Mouse (Mus musculus) CD8-positive naive resting alpha-beta T cell, adult 2 months (primary cell): ENCODE measurements around the gene Pcbp3.

Experiments
- DNase-seq, 2 experiments: peaks; one replicate each; pipeline ENCODE4 v3.0.0; 2022; ENCODE audit warnings: low read depth in 2 of 2, low spot score in 2 of 2

The Pcbp3 gene

DNA sequence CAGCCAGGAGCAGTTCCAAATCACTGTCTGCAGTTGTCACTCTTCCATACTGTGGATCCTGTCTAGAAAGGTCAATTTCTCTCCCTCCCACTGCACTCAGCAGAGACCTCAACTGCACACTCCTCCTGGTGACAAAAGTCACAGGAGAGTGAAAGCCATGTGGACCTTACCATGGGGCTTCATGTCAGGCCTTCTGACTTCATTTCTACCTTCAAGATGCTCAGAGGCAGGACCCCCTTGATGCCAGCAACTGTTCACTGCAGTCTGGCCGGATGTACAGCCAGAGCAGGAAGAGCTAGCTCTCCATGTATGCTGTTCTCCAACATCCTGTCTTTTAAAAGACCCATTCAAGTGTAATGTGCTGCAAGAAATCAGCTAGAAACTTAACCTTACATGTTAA lies 29.9 kb downstream of the Pcbp3 start:
- DNase-seq = no peak

DNA sequence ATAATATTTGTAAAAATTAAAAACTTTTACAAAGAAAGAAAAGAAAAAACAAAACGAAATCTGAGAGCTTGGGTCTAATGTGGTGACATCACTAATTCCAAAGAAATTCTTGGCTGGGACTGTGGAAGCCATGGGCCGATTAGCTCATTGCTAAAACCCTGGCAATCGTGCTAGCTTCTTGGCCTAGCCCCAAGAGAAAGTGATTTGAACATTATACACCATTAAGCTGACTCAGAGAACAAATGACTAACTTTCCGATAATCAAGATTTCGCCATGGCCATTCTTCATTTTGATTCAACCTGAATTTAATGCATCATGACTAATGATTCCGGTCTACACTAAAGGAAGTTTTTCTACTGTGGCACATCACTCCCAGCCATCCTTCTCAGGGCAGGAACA lies 30.6 kb downstream of the Pcbp3 start:
- DNase-seq = no peak

DNA sequence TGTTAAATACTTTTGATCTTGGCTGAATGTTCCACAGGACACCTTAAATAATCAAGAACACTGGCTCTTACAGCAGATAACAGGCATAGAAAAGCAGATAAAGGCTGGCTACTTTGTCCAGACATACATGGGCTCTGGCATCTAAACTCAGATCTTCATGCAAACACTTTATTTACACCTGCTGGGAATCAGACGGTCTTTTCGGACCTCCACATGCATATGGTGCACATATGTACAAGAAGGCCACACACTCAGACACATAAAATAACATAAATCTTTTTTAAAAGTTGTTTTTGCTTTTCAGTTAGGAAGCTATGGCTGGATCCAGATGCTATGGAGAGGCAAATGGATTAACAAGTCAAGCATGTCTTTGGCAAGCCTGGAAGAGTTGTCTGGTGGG lies 37.2 kb downstream of the Pcbp3 start:
- DNase-seq = no peak

DNA sequence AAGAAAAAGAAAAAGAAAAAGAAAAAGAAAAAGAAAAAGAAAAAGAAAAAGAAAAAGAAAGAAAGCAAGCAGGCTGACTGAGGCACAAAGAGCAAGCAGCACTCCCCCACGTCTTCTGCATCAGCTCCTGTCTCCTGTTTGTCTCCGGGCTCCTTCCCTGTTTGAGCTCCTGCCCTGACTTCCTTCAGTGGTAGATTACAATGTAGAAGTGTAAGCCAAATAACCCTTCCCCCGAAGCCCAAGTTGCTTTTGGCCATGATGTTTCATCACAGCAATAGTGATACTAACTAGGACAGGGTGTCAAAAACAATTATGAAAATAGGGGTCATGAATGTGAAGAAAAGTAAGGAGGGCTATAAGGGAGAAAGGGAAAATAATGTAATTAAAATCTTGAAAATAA lies 43.6 kb downstream of the Pcbp3 start:
- no peak for DNase-seq

DNA sequence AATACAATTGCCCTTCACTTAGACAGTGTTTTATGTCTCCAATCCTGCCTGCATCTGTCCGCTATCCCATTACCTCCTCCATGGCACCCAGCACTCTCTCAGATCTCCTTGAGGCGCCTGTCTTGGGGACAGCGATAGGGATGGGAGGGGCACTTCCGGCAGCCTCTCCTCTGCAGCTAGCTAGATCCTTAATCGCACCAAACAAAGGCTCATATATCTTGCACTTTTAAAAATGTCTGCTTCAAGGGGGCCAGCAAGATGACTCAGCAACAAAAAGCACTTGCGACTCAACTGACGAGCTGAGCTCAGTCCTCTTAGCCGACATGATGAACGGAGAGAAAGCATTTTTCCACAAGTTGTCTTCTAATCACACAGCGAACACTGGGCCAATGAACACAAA lies 55.3 kb downstream of the Pcbp3 start:
- no peak for DNase-seq

DNA sequence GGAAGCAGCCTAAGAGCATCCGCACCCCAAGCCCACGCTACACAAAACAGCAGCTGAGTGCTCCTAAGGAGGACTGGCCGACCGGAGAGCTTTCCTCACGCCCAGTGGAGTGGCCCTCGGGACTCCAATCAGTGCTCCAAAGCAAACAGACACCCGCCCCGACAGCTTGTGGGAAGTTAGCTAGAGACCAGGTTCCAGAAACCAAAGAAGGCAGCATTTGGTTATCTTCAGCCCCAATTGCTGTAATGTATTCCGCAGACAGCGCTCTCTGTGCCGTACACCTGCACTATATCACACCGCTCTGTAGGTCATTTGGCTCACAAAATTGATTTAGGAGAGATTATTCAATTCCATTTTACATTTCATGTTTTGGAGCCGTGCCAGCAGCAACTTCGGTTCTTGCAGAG lies 55.7 kb downstream of the Pcbp3 start:
- DNase-seq = no peak

DNA sequence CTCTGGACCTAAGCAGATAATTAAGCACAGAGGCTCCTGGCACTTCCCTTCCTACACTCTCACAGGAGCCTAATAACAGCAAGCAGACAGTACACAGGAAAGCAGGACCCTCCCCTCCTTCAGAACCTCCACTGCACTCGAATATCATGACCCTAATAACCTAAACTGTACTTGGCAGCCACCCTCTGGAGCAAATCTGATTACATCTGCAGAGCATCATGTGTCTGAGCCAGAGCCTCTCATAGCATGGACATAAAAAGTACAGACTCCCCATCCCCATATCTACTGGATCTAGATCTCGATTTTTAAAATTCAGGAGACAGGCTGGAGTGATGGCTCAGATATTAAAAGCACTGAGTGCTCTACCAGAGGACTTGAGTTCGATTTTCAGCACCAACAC lies 58.0 kb downstream of the Pcbp3 start:
- DNase-seq = no peak

DNA sequence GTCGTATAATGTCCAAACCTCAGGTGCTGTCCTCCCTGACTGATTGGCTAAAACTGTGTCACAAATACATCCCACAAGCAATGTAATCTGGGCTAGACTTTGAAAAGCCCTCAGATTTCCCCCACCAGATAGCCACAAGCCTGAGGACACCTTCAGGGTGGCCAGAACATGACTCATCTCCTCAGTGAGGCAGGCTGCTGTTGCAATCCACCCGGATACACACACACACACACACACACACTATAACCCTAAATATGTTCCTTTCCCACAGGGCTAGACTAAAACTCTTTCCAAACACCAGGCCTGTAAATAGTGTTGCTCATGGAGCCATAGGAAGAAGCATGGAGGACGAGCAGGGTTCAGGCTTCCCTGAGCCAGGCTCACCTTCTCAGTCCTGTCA lies 58.6 kb downstream of the Pcbp3 start:
- DNase-seq = no peak

DNA sequence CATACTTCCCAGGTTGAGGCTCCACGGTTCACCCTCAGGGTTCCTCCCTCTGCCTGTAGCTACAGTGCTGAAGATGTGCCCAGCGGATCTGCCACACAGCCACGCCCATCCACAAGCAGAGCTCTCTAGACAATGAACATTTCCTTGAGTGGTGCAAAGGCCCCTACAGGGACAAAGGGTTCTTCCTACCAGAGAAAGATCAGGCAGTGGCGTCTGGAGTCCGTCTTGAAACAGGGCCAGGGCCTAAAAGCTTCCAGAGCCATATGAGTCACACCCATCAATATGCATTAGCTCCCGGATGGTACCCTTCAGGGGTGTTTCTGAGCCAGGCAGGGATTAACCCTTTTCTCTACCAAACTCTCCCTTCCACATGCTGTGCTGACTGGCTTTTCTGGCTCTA lies 59.1 kb downstream of the Pcbp3 start:
- DNase-seq = no peak

DNA sequence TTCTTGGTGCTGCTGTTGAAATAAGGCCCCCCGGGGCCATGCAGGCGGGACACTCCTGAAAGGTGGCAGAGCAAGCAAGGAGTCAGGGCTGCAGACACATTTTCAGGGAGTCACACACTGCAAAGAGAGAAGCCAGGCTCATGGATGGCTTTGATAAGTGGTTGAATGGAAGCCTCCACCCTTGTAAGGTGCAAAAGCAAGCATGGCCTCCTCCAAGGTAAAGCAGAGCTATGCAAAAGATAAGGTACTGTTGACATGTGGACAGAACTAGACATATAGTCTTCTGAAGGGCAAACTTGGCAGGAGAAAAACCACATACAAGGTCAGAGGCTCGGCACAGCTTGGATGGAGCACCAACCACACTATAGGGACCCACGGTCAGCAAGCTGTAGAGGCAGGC lies 63.3 kb downstream of the Pcbp3 start:
- no peak for DNase-seq

DNA sequence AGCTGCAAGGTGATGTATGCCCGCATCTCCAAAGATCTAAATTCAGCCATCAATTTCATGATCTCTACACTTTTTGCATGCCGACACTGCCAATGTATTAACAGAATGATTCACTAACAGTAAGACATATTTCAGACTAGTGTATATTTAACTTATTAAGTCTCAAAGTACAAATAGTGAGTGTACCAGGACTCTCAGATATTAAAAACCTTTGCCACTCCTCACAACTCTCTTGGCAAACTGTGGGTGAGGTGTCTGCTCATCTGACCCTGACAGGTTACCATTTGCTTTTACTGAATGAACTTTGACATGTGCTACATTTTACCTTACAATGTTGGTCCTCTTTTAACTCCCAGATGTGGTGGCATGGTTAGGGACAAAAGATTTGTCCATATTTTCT lies 70.2 kb downstream of the Pcbp3 start:
- DNase-seq = no peak

DNA sequence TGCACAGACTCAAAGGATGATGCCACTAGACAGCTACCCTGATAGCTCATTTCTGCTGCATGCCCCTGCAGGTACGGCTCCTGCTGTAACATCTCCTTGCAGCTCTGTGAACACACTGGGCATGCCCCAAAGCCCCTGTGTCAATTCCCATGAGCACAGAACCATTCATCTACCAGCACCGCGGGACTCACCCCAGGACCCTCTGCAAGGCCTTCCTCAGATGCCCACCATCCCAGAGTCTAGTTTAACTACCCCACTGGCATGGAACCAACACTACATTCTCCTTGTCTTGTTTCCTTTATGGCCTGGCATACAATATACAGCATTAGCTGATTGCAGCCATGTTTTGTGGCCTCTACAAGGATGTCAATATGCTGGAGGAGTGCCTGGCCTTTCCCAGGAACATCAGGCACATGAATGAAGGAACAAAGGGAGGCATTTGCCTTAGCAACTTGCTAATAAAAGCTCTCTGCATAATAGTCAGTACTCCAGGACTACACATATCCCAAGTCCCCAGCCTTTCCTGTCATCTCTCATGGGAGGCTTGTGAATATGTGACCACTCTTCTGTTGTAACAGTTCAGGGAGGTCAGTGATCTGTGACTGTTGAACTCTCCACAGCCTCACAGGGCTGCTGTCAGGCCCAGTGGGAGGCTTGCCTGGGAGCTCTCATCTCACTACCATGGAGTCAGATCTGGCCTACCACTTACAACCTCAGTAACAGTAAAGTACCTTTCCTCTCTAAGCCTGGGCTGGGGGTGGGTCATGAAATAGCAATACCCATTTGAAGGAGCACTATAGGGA lies 78.0 kb downstream of the Pcbp3 start:
- DNase-seq = no peak

DNA sequence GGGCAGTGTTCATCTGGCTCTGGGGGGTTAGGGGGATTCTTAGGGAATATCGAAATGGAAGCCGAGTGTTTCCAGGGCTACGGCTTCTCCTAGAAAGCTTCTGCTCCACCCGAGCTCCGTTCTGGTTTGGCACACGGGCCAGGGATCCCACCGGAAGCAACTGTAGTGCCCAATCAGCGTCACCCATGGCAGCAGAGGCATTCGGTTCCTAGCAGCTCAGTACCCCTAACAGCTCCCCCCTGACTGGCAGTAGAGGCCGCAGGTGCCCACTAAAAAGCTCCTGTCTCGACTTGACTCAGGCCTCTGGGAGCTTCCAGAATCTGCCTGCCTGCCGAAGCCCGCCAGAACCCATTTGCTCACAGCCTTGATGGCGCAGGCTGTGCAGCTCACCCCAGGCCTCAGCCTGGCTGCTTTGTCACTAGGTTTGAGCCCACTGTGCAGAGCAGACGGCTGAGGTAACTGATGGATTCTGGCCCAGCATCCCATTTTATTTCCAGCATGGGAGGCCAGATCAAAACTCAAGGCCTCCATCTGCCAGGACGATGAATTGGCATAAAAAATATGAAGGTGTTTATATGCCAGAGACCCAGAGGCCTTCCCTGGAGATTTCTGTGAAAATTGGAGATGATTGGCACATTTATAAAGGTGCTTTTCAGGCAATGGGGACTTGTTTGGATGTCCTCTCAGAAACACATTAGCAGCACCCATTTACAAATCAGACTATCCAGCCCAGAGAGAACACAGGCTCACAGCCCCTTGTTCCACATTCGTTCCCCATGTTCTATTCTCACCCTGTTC lies 78.8 kb downstream of the Pcbp3 start:
- DNase-seq = no peak

DNA sequence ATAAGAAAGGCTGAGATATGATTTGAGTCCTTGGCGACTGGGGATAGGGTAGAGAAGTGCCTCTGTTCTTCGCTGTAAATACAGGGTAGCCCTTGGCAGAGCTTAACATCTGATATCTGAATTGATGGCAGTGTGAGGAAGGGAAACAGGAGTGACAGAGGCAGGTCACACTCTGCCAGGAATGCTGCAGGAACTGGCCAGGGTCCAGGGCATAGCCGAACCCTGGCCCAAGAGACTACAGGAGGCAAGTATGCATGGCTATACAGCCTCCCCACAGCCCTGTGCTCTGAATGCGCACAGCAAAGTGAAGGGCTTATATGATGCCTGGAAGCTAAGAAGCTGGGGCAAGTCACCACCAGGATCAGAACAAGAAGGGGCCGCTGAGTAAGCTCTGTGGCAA lies 79.8 kb downstream of the Pcbp3 start:
- DNase-seq = no peak

DNA sequence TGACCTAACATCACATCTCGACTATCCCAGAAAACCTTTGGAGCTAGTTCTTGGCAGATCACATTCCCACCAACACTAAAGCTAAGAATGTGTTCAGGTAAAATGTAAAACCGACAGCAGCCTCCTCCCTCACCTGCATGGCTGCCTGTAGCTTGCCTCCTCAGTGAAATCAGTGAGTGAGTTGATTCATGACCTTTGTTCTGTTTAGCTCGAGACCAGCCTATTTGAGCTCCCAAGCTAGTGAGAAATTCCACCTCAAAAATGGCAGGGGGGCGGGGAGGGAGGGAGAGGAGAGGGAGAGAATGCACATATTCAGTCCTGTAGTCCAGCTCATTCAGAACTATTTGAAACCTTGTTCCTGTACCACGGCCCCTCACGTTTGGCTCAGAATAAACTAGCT lies 86.4 kb downstream of the Pcbp3 start:
- DNase-seq = no peak

DNA sequence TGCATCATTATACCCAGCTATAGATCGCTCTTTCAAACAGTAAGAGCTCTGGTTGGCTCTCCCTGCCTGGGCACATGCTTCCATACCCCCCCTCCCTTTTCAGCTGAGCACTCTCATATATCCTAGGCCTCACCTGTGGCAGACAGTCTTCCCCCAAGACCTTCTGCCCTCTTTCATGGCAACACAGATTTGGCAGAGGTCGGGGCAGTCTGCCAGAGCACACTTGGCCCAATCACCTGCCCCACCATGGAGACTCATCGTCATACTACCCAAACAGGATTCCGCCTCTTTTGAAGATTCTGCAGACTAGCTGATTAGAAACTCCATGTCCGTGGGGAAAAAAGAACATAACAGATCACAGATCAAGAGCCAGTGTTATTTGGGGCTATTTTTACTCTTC lies 86.8 kb downstream of the Pcbp3 start:
- no peak for DNase-seq

DNA sequence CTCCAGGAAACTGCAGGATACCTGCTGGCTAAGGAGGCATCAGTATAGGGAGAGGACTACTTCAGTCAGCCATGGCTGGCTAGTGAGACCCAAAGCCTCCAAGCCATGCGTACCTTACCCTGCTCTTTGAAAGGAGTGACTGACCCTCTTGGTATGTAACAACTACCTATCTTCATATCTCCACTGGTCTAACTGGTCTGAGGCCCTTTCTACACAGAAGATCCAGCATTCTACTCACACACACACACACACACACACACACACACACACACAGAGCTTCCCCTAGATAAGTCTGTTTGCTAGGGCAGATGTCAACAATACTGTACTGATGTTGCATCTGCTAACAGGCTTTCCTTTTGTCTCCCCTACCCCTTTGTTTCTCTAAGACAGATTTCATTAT lies 87.3 kb downstream of the Pcbp3 start:
- DNase-seq = no peak

DNA sequence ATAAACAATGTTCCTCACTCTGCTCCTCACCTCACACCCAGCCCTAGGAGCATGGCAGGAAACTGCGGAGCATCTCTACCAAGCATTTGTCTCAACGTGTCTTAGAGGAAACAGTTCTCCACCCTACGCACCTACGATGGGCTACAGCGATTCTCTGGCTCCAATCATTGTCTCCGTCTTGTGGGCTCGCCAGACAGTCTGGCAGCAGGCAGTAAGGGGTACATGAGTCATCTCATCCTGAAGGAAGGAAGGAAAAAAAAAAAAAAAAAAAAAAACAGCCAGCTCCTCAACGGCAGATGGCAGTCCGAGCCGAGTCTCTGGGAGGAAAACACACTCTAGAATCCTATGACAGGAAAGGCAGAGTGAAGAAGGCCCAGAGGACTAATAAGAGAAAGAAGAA lies 87.7 kb downstream of the Pcbp3 start:
- no peak for DNase-seq

DNA sequence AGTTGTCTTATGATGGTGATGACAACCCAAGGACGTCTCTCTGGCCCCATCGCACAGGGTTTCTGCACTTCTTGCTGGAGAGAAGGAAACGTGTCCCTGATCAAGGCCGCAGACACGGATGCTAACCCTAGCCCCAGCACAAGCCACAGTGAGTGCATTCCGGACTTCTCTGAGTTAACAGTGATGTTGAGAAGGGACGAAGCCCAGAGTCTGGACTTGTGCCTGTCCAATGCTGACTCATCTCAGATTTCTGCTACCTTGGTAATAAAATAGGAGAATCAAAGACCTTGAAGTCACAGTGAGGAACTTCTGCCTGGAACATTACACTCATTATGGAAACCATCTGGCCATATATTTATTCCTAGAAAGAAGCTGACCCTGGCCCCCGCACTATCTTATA lies 89.0 kb downstream of the Pcbp3 start:
- no peak for DNase-seq

DNA sequence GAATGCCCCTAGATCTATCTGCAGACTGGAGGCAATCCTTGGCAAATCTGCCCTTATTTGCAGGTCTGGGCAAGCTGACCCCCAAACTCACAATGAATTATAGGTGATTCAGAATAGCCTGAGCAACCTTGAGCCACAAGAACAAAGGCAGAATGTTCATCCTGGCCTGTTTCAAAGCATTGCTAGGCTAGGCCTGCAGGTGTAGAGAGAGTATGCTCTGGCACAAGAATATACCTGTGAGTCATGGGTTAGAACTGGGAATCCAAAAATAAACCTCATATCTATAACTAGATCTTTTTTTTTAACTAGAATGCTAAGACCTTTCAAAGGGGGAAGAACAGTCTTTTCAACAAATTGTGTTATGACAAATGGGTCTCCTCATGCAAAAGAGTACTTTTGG lies 95.8 kb downstream of the Pcbp3 start:
- DNase-seq = no peak

DNA sequence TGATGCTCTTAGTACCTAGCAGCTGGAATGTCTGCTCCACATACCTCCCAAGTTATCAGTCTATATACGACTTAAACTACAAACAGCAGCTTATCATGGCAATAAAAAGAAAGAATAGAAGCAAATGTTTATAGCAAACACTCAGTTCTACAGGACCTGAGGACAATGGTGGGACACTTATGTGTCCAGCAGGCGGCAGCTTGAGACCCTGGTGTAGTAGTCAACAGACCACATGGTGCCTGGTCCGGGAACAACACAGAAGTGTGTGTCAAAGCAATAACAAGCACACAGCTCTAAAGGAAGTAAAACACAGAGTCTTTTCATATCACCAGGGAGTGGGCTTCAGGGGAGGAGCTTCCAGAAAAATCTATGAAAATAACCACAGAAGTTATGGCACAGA lies 100.7 kb downstream of the Pcbp3 start:
- no peak for DNase-seq

DNA sequence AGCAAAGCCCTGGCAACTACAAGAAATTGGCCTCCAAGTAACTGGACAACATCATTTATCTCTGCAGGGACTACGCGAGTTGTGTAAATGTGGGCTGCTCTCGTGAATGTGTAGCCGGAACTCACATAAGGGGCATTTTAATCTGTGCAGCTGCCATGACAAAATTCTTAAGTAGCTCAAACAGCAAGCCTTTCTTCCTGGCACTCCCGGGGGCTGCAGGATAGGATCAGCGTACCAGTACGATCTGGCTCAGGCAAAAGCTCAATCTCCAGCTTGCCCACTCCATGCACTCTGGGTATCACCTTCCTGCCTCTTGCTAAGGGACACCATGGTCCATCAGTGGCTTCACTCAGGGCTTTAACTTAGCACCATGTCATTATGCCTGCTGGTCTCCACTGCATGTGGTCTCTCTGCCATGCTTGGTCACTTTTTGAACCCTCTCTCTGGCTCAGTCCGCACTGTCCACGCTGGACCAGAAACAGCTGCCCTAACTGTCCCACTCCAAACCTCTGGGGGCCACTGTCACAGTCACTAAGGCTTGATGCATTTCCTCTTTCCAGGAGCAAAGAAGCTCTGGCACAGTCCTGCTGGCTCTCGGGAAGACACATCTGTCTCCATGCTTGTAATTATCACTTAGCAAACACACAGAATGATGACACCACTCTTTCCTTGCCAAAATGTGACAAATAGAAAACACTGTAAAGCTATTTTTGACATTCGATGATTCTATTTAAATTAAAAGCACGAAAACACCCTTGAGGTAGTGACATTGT lies 102.1 kb downstream of the Pcbp3 start:
- no peak for DNase-seq
